Mouse (Mus musculus) G1E (cell line): Measurements from ENCODE around the gene Acer2. TPM values are rescaled to one million over a fixed set of nuclear protein-coding genes. Genes with fewer than 3 reads are reported as not detected.
"Not testable (repeated sequence)": the region's sequence is repeated elsewhere in the genome, so short reads cannot be mapped to it uniquely, and the experiment has no call there.

ENCODE experiments used
- ATAC-seq: 2 replicates; pipeline ENCODE4 v1.8.0; 2016; ENCODE audit warnings: mild to moderate bottlenecking; ENCODE audit not compliant: insufficient number of reproducible peaks, poor library complexity, low FRiP score, severe bottlenecking; ENCODE audit errors: extremely low read depth
- DNase-seq: peaks from one replicate; pipeline ENCODE4 v3.0.0; 2012; ENCODE audit warnings: low spot score
- H3K27me3 ChIP-seq: 2 replicates; pipeline ENCODE4 v1.6.1; 2012; ENCODE audit warnings: mild to moderate bottlenecking, low read length, inconsistent platforms; ENCODE audit not compliant: insufficient read depth
- H3K36me3 ChIP-seq: replicated peaks from 2 replicates; pipeline ENCODE3; 2012; ENCODE audit warnings: mild to moderate bottlenecking, inconsistent platforms
- H3K4me1 ChIP-seq: 2 replicates; pipeline ENCODE4 v1.6.1; 2012; ENCODE audit warnings: low read depth, low read length, inconsistent platforms, mixed read lengths; ENCODE audit not compliant: insufficient read depth
- H3K4me3 ChIP-seq: 2 replicates; pipeline ENCODE4 v1.5.1; 2012; ENCODE audit warnings: low read depth, mild to moderate bottlenecking, inconsistent platforms, low read length, moderate library complexity, mixed read lengths
- H3K9me3 ChIP-seq: replicated peaks from 2 replicates; pipeline ENCODE4 v1.6.1; 2012; ENCODE audit warnings: inconsistent platforms
- CTCF ChIP-seq: IDR thresholded peaks from 2 replicates; pipeline ENCODE4 v1.5.1; 2012; ENCODE audit warnings: low read depth, low read length, inconsistent platforms, mixed read lengths
- GATA1 ChIP-seq: IDR thresholded peaks from 2 replicates; pipeline ENCODE4 v1.6.1; 2012; ENCODE audit warnings: borderline replicate concordance, low read length, inconsistent platforms, mixed read lengths
- GATA2 ChIP-seq: IDR thresholded peaks from 2 replicates; pipeline ENCODE4 v1.6.1; 2012; ENCODE audit warnings: low read depth, low read length, inconsistent platforms, borderline replicate concordance
- POLR2AphosphoS5 ChIP-seq: IDR thresholded peaks from 2 replicates; pipeline ENCODE4 v1.6.1; 2012; ENCODE audit warnings: low read depth, low read length, inconsistent platforms; ENCODE audit not compliant: insufficient replicate concordance
- TAL1 ChIP-seq: conservative IDR thresholded peaks from 2 replicates; pipeline ENCODE4 v1.6.1; 2012; ENCODE audit warnings: low read depth, low read length, inconsistent platforms, mixed read lengths
- polyA plus RNA-seq: library from polyadenylated mRNA; stranded (reverse); fragments of >175 nt; gene quantifications from 2 replicates; pipeline ENCODE4 v1.2.3, GENCODE M21; 2012
- total RNA-seq, 2 experiments: library from RNA; stranded (forward) in 1 of 2; stranded (reverse) in 1 of 2; fragments of 200-1000 nt in 1 of 2; fragments of >200 nt in 1 of 2; fragmentation: Nextera tagmentation in 1 of 2; gene quantifications; 2 replicates each; pipeline ENCODE4 v1.2.3; 2014 to 2017

The Acer2 gene
- total RNA-seq (2014; fragmentation: Nextera tagmentation): not detected in 2 replicates
- total RNA-seq (2017): 0.22 TPM in 1 of 2 replicates, not detected in the other
- not detected in 2 replicates for polyA plus RNA-seq

GRCm38 (mm10) chr4:86874146-86874847, at the start of gene Acer2:
TSS of gene Acer2 (plus strand) at chr4:86874396.
- no peak for TF ChIP-seq POLR2AphosphoS5
- TF ChIP-seq CTCF: no peak
- no peak for TF ChIP-seq GATA1
- no peak for TF ChIP-seq GATA2
- TF ChIP-seq TAL1: no peak
- peaks cover 4% of the 10 kb centered on the region; the same call in 1 of the 2 replicates for H3K9me3 ChIP-seq
- DNase-seq (peak; percentile 40), ATAC-seq (peak; percentile 45; the same call in 1 of the 2 replicates)
- peaks cover 9% of the 10 kb centered on the region for H3K4me1 ChIP-seq
- H3K4me3 ChIP-seq: peak within 1 kb of the TSS; percentile 72
- no peaks in the 10 kb centered on the region for H3K36me3 ChIP-seq
- H3K27me3 ChIP-seq: peaks cover 39% of the 10 kb centered on the region

- no peaks in the 10 kb centered on the region for H3K4me1 ChIP-seq
- ATAC-seq: no peak
These were observed 49.1 kb upstream of the Acer2 start for GRCm38 (mm10) chr4:86825143-86825542.

GRCm38 (mm10) chr4:86831896-86832295, 42.3 kb upstream of the Acer2 start:
- peaks cover 67% of the 10 kb centered on the region for H3K36me3 ChIP-seq

More at GRCm38 (mm10) chr4:86825143-86825542, 49.1 kb upstream of the Acer2 start:
- Histone ChIP-seq H3K36me3 (peaks cover 71% of the 10 kb centered on the region), H3K9me3 (no peaks in the 10 kb centered on the region), H3K27me3 (no peaks in the 10 kb centered on the region), H3K4me3 (no peak overlapping the region)
- DNase-seq: no peak
- TF ChIP-seq GATA2 (no peak), POLR2AphosphoS5 (no peak), TAL1 (no peak), GATA1 (no peak), CTCF (no peak)

GRCm38 (mm10) chr4:86841141-86841540, 33.1 kb upstream of the Acer2 start:
- H3K4me3 ChIP-seq, DNase-seq, H3K27me3 ChIP-seq, H3K9me3 ChIP-seq, H3K4me1 ChIP-seq, ATAC-seq: not testable (repeated sequence)
- peaks cover 66% of the 10 kb centered on the region for H3K36me3 ChIP-seq

More at GRCm38 (mm10) chr4:86831896-86832295, 42.3 kb upstream of the Acer2 start:
- H3K9me3 ChIP-seq: no peaks in the 10 kb centered on the region
- H3K4me3 ChIP-seq: no peak overlapping the region
- DNase-seq (no peak), ATAC-seq (no peak)
- TF ChIP-seq GATA2: no peak
- TF ChIP-seq TAL1: no peak
- TF ChIP-seq CTCF: no peak
- TF ChIP-seq POLR2AphosphoS5: no peak
- no peak for TF ChIP-seq GATA1
- H3K27me3 ChIP-seq: no peaks in the 10 kb centered on the region
- H3K4me1 ChIP-seq: no peaks in the 10 kb centered on the region

- ATAC-seq (no peak), DNase-seq (no peak)
- Histone ChIP-seq H3K27me3 (no peaks in the 10 kb centered on the region), H3K4me1 (no peaks in the 10 kb centered on the region), H3K4me3 (no peak overlapping the region), H3K36me3 (peaks cover 56% of the 10 kb centered on the region), H3K9me3 (no peaks in the 10 kb centered on the region)
- TF ChIP-seq GATA2 (no peak), POLR2AphosphoS5 (no peak), CTCF (no peak), TAL1 (no peak), GATA1 (no peak)
These were observed 28.8 kb upstream of the Acer2 start for GRCm38 (mm10) chr4:86845384-86845783.

GRCm38 (mm10) chr4:86847246-86847645, 26.9 kb upstream of the Acer2 start:
- Histone ChIP-seq H3K4me1 (no peaks in the 10 kb centered on the region), H3K9me3 (no peaks in the 10 kb centered on the region), H3K4me3 (no peak overlapping the region), H3K27me3 (no peaks in the 10 kb centered on the region), H3K36me3 (peaks cover 56% of the 10 kb centered on the region)
- ATAC-seq: no peak
- TF ChIP-seq POLR2AphosphoS5 (no peak), CTCF (no peak), TAL1 (no peak), GATA2 (no peak), GATA1 (no peak)
- DNase-seq: no peak
